11 mouse cellular contexts compared by ENCODE assay signal in the genomic region with DNA sequence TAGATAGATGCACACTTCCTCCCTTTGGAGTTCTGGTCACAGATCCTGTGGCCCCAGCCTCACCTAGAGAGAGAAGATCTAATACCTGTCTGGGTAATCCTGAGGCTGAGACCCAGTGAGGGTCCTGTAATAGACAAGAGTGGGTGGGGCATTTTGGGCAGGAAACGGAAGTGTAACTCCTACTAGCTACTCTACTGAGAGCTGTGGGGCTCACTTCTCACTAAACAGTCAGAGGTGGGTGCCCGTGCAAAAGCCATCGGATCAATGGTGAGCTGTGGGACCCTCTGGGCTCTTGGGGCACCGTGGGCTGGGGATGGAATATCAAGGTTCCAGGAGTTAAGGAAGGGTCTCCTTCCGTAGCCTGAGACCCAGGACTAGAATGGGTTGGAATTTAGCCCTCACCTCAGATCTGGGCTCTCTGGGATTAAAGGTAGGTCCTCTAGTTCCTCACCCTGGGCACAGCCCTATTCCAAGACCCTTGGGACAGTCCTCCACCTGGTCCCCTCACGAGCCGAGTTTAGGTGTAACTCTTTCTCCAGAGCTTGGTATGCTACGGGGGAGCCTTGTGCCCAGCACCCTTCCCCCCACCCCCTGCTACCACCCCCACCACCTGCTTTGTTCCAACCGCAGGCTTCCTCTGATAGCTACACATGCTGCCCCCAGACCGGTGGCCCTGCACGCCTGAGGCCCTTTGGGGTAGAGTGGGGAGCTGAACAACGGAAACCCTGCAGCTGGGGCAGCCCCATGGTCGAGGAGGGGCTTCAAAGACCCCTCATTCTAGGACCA. TPM values are rescaled to one million over a fixed set of nuclear protein-coding genes. Genes with fewer than 3 reads are reported as not detected.
DNase-seq lines count a peak whose midpoint lies in the region; ATAC-seq lines count a peak whose summit lies in the region.
"Had no signal": no experiment of that assay in that cellular context is flagged by ENCODE, and none has a peak within 500 bp of the region (broad histone marks: within the 10 kb centered on the region; RNA-seq: fewer than 3 reads in every experiment).

No protein-coding gene starts in this region.

- DNase-seq in forebrain, embryonic 14.5 days (ENCODE audit: low spot score): no peak
- DNase-seq in ovary, postnatal 36 days (ENCODE audit: low spot score): peak; percentile 4
- DNase-seq in ovary, postnatal 10 days (ENCODE audit: low spot score): no peak
- peak; percentile 83 to 89 for DNase-seq in thymus, postnatal 36 days

- H3K27ac ChIP-seq in forebrain, embryonic 12.5 days: 0 out of 2 replicates have a peak overlapping the region, but pooled peaks have one; percentile 1
- H3K27ac ChIP-seq in forebrain, embryonic 14.5 days (ENCODE audit: low read depth, low read length): no peak overlapping the region
- H3K27ac ChIP-seq in neural tube, embryonic 15.5 days (replicated peaks): no peak overlapping the region
- no peak overlapping the region for H3K27ac ChIP-seq in midbrain, embryonic 16.5 days (ENCODE audit: low read length)
- H3K27ac ChIP-seq: embryonic facial prominence, embryonic 15.5 days; heart, embryonic 13.5 days; macrophage had no signal

- no peak overlapping the region for H3K9ac ChIP-seq in forebrain, embryonic 12.5 days
- H3K9ac ChIP-seq in forebrain, embryonic 14.5 days (ENCODE audit: low read length): no peak overlapping the region
- no peak overlapping the region for H3K9ac ChIP-seq in neural tube, embryonic 15.5 days (replicated peaks)
- H3K9ac ChIP-seq in midbrain, embryonic 16.5 days (ENCODE audit: low read depth, low read length): no peak overlapping the region
- H3K9ac ChIP-seq: embryonic facial prominence, embryonic 15.5 days had no signal

- H3K36me3 ChIP-seq in forebrain, embryonic 12.5 days (replicated peaks): peaks cover 75% of the 10 kb centered on the region
- H3K36me3 ChIP-seq in forebrain, embryonic 14.5 days (ENCODE audit: control insufficient read depth, insufficient read depth, low read length): peaks cover 74% of the 10 kb centered on the region
- peaks cover 62% of the 10 kb centered on the region for H3K36me3 ChIP-seq in neural tube, embryonic 15.5 days
- H3K36me3 ChIP-seq in midbrain, embryonic 16.5 days (ENCODE audit: control insufficient read depth, insufficient read depth, low read length): peaks cover 32% of the 10 kb centered on the region

- H3K4me2 ChIP-seq in forebrain, embryonic 12.5 days: no peak overlapping the region
- H3K4me2 ChIP-seq in forebrain, embryonic 14.5 days (ENCODE audit: low read length): no peak overlapping the region
- H3K4me2 ChIP-seq in neural tube, embryonic 15.5 days: no peak overlapping the region
- no peak overlapping the region for H3K4me2 ChIP-seq in midbrain, embryonic 16.5 days (ENCODE audit: low read length)
- H3K4me2 ChIP-seq: embryonic facial prominence, embryonic 15.5 days; heart, embryonic 13.5 days had no signal

- 87% methylated on average over 13 of the region's 13 CpGs for WGBS in forebrain, embryonic 12.5 days
- 82% methylated on average over 13 of the region's 13 CpGs for WGBS in forebrain, embryonic 14.5 days
- WGBS in neural tube, embryonic 15.5 days: 81% methylated on average over 13 of the region's 13 CpGs
- 83% methylated on average over 13 of the region's 13 CpGs for WGBS in midbrain, embryonic 16.5 days

- no peak for ATAC-seq in forebrain, embryonic 12.5 days (ENCODE audit: low FRiP score)
- ATAC-seq in forebrain, embryonic 14.5 days: no peak
- ATAC-seq in megakaryocyte, adult 5-6 weeks (ENCODE audit: poor library complexity, severe bottlenecking): peak; percentile 65
- ATAC-seq in neural tube, embryonic 15.5 days (ENCODE audit: low FRiP score): no peak
- no peak for ATAC-seq in midbrain, embryonic 16.5 days

- no peaks in the 10 kb centered on the region for H3K27me3 ChIP-seq in forebrain, embryonic 12.5 days
- no peaks in the 10 kb centered on the region for H3K27me3 ChIP-seq in forebrain, embryonic 14.5 days (replicated peaks; ENCODE audit: control insufficient read depth, insufficient read depth, low read length)
- H3K27me3 ChIP-seq in neural tube, embryonic 15.5 days (replicated peaks): no peaks in the 10 kb centered on the region
- H3K27me3 ChIP-seq in midbrain, embryonic 16.5 days (ENCODE audit: control insufficient read depth, insufficient read depth, low read depth, low read length): no peaks in the 10 kb centered on the region
- H3K27me3 ChIP-seq: embryonic facial prominence, embryonic 15.5 days; heart, embryonic 13.5 days had no signal

- H3K9me3 ChIP-seq in forebrain, embryonic 12.5 days: no peaks in the 10 kb centered on the region
- no peaks in the 10 kb centered on the region for H3K9me3 ChIP-seq in forebrain, embryonic 14.5 days (replicated peaks; ENCODE audit: control insufficient read depth, low read length)
- no peaks in the 10 kb centered on the region for H3K9me3 ChIP-seq in neural tube, embryonic 15.5 days (replicated peaks)
- H3K9me3 ChIP-seq in midbrain, embryonic 16.5 days (replicated peaks; ENCODE audit: control insufficient read depth, low read length, poor library complexity, severe bottlenecking): no peaks in the 10 kb centered on the region
- H3K9me3 ChIP-seq: embryonic facial prominence, embryonic 15.5 days; heart, embryonic 13.5 days had no signal

- H3K4me1 ChIP-seq in forebrain, embryonic 12.5 days: peaks cover 11% of the 10 kb centered on the region
- no peaks in the 10 kb centered on the region for H3K4me1 ChIP-seq in forebrain, embryonic 14.5 days (ENCODE audit: control insufficient read depth, insufficient read depth, low read length)
- peaks cover 16% of the 10 kb centered on the region for H3K4me1 ChIP-seq in neural tube, embryonic 15.5 days
- H3K4me1 ChIP-seq in midbrain, embryonic 16.5 days (ENCODE audit: control insufficient read depth, insufficient read depth, low read length): peaks cover 2% of the 10 kb centered on the region

- H3K4me3 ChIP-seq in forebrain, embryonic 12.5 days (replicated peaks): no peak overlapping the region
- H3K4me3 ChIP-seq in forebrain, embryonic 14.5 days (ENCODE audit: low read depth, low read length): no peak overlapping the region
- H3K4me3 ChIP-seq in neural tube, embryonic 15.5 days (replicated peaks): no peak overlapping the region
- H3K4me3 ChIP-seq in midbrain, embryonic 16.5 days (ENCODE audit: low read depth, low read length): no peak overlapping the region
- H3K4me3 ChIP-seq: embryonic facial prominence, embryonic 15.5 days; heart, embryonic 13.5 days had no signal

RNA-seq across cellular contexts. Expression of a gene that starts 1.2 kb away (rescaled TPM):
- polyA plus RNA-seq in forebrain, embryonic 12.5 days (2016; fragmentation: Nextera tagmentation; extraction: Ambion mirVana): 0.51 and 0.74 TPM in 2 replicates
- 0.24 TPM in 1 of 2 replicates, not detected in the other for polyA plus RNA-seq in forebrain, embryonic 14.5 days (2014; fragmentation: Nextera tagmentation; extraction: Ambion mirVana)
- 30.5 and 42.1 TPM in 2 replicates for total RNA-seq in megakaryocyte, adult 5-6 weeks (2015)
- 43.9 and 44.8 TPM in 2 replicates for total RNA-seq in megakaryocyte, adult 5-6 weeks (2017)
- 1.0 and 52.3 TPM in 2 replicates for polyA plus RNA-seq in neural tube, embryonic 15.5 days (2015; fragmentation: Nextera tagmentation; extraction: Ambion mirVana)
- polyA plus RNA-seq in midbrain, embryonic 16.5 days (2015; fragmentation: Nextera tagmentation; extraction: Ambion mirVana): 0.28 TPM in 1 of 2 replicates, not detected in the other

RNA-seq across cellular contexts. Expression of a gene that starts 6.2 kb away (rescaled TPM):
- 125 and 135 TPM in 2 replicates for polyA plus RNA-seq in forebrain, embryonic 12.5 days (2016; fragmentation: Nextera tagmentation; extraction: Ambion mirVana)
- polyA plus RNA-seq in forebrain, embryonic 14.5 days (2014; fragmentation: Nextera tagmentation; extraction: Ambion mirVana): 134 and 154 TPM in 2 replicates
- total RNA-seq in megakaryocyte, adult 5-6 weeks (2015): 279 and 345 TPM in 2 replicates
- total RNA-seq in megakaryocyte, adult 5-6 weeks (2017): 142 and 161 TPM in 2 replicates
- 102 and 141 TPM in 2 replicates for polyA plus RNA-seq in neural tube, embryonic 15.5 days (2015; fragmentation: Nextera tagmentation; extraction: Ambion mirVana)
- polyA plus RNA-seq in midbrain, embryonic 16.5 days (2015; fragmentation: Nextera tagmentation; extraction: Ambion mirVana): 102 and 119 TPM in 2 replicates

RNA-seq across cellular contexts. Expression of a gene that starts 8.5 kb away (rescaled TPM):
- 59.5 and 62.5 TPM in 2 replicates for polyA plus RNA-seq in forebrain, embryonic 12.5 days (2016; fragmentation: Nextera tagmentation; extraction: Ambion mirVana)
- 32.3 and 35.5 TPM in 2 replicates for polyA plus RNA-seq in forebrain, embryonic 14.5 days (2014; fragmentation: Nextera tagmentation; extraction: Ambion mirVana)
- 21.0 and 26.7 TPM in 2 replicates for total RNA-seq in megakaryocyte, adult 5-6 weeks (2015)
- total RNA-seq in megakaryocyte, adult 5-6 weeks (2017): 21.0 and 25.0 TPM in 2 replicates
- polyA plus RNA-seq in neural tube, embryonic 15.5 days (2015; fragmentation: Nextera tagmentation; extraction: Ambion mirVana): 54.4 and 56.3 TPM in 2 replicates
- polyA plus RNA-seq in midbrain, embryonic 16.5 days (2015; fragmentation: Nextera tagmentation; extraction: Ambion mirVana): 52.7 and 58.0 TPM in 2 replicates

RNA-seq across cellular contexts. Expression of a gene that starts 10.8 kb away (rescaled TPM):
- polyA plus RNA-seq in forebrain, embryonic 12.5 days (2016; fragmentation: Nextera tagmentation; extraction: Ambion mirVana): 0.09 TPM in 2 replicates
- 0.08 and 0.12 TPM in 2 replicates for polyA plus RNA-seq in forebrain, embryonic 14.5 days (2014; fragmentation: Nextera tagmentation; extraction: Ambion mirVana)
- 0.14 and 0.22 TPM in 2 replicates for total RNA-seq in megakaryocyte, adult 5-6 weeks (2015)
- not detected in 2 replicates for total RNA-seq in megakaryocyte, adult 5-6 weeks (2017)
- 0.20 and 0.28 TPM in 2 replicates for polyA plus RNA-seq in neural tube, embryonic 15.5 days (2015; fragmentation: Nextera tagmentation; extraction: Ambion mirVana)
- 0.24 and 0.48 TPM in 2 replicates for polyA plus RNA-seq in midbrain, embryonic 16.5 days (2015; fragmentation: Nextera tagmentation; extraction: Ambion mirVana)
- polyA plus RNA-seq: heart, embryonic 13.5 days; macrophage had no signal

RNA-seq across cellular contexts. Expression of a gene that starts 15.0 kb away (rescaled TPM):
- not detected in 2 replicates for polyA plus RNA-seq in forebrain, embryonic 12.5 days (2016; fragmentation: Nextera tagmentation; extraction: Ambion mirVana)
- polyA plus RNA-seq in forebrain, embryonic 14.5 days (2014; fragmentation: Nextera tagmentation; extraction: Ambion mirVana): not detected in 2 replicates
- total RNA-seq in megakaryocyte, adult 5-6 weeks (2015): not detected in 2 replicates
- not detected in 2 replicates for total RNA-seq in megakaryocyte, adult 5-6 weeks (2017)
- polyA plus RNA-seq in neural tube, embryonic 15.5 days (2015; fragmentation: Nextera tagmentation; extraction: Ambion mirVana): not detected in 2 replicates
- polyA plus RNA-seq in midbrain, embryonic 16.5 days (2015; fragmentation: Nextera tagmentation; extraction: Ambion mirVana): 0.09 TPM in 1 of 2 replicates, not detected in the other
- polyA plus RNA-seq: embryonic facial prominence, embryonic 15.5 days; heart, embryonic 13.5 days; macrophage had no signal

Comparison
In these comparisons a context has a peak if more than half of its experiments do, and no peak if none do; other contexts are left out.
1. DNase-seq: peak in ovary, postnatal 36 days (single experiment) and thymus, postnatal 36 days (2 of 2); none in forebrain, embryonic 14.5 days (single experiment) and ovary, postnatal 10 days (single experiment).